Mouse (Mus musculus) layer of hippocampus, postnatal 36 days (tissue): Measurements from ENCODE around the gene Pik3r6. TPM values are rescaled to one million over a fixed set of nuclear protein-coding genes. Genes with fewer than 3 reads are reported as not detected.

ENCODE experiments used
- DNase-seq, 2 experiments: peaks; one replicate each; pipeline ENCODE4 v3.0.0; 2022
- total RNA-seq, 2 experiments: library from RNA; stranded (reverse); gene quantifications; 2 replicates each; pipeline ENCODE4 v1.2.3; 2021

Gene Pik3r6
- total RNA-seq, 2 experiments from 2014 or later, result 1.5 to 2.5 TPM

GRCm38 (mm10) chr11:68586721-68587120 is 83.9 kb downstream of the Pik3r6 start, which contains the start of gene Ccdc42:
TSS of gene Ccdc42 (plus strand) at chr11:68587021.
- DNase-seq, result no peak

GRCm38 (mm10) chr11:68589055-68589809 is 86.4 kb downstream of the Pik3r6 start:
- DNase-seq, result peak; percentile 63 to 65

GRCm38 (mm10) chr11:68591708-68592107 is 88.9 kb downstream of the Pik3r6 start:
- no peak for DNase-seq

- no peak for DNase-seq
These were observed 90.4 kb downstream of the Pik3r6 start for GRCm38 (mm10) chr11:68593247-68593646.

- no peak for DNase-seq
These were observed 95.1 kb downstream of the Pik3r6 start for GRCm38 (mm10) chr11:68597912-68598311.

DNA sequence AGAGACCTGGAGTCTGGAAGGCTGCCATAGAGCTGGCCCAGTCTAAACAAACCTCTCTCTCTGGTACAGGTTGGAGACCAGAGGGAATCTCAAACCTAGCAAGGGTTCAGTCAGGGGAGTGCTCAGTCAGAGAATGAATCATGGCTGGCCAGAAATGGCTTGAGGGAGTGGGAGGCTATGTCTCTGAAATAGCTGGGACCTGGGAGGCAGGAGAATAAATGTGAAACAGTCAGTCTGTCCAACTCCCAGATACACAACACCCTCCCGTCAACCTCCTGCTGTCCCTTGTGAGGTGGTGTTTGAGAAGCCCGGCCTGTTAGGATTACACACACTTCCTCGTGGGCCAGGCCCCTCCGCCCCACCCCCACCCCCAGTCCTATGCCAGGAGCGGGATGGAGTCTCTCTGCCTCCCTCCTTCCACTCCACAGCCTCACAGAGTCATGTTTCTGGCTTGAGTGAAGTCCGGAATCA is 97.8 kb downstream of the Pik3r6 start:
- no peak for DNase-seq

- no peak for DNase-seq
These were observed 98.7 kb downstream of the Pik3r6 start for GRCm38 (mm10) chr11:68601486-68601991.

Other genes starting within 250 kb of the Pik3r6 start
- gene Ntn1, start 102.2 kb upstream of the Pik3r6 start, total RNA-seq, result 1 to 10 TPM; 6.2 to 7.3 TPM
- 1 to 10 TPM; 1.2 to 2.8 TPM for gene Pik3r5, start 70.9 kb upstream of the Pik3r6 start, total RNA-seq
- gene Mfsd6l, start 53.2 kb downstream of the Pik3r6 start, total RNA-seq, result not detected
- gene Ccdc42, start 84.0 kb downstream of the Pik3r6 start, total RNA-seq, result 1 to 10 TPM; 2.3 to 2.4 TPM
- 100 to 1,000 TPM; 140 to 143 TPM for gene Myh10, start 188.5 kb downstream of the Pik3r6 start, total RNA-seq